Mouse (Mus musculus): ENCODE data around the gene Gm20388.

- no peak for TF ChIP-seq HCFC1 (IDR thresholded peaks at IDR 0.05; ENCODE audit: borderline replicate concordance, insufficient read depth, low read length)
- no peak for TF ChIP-seq MAFK (IDR thresholded peaks at IDR 0.05; ENCODE audit: insufficient read depth, low read depth, low read length)
- no peak for TF ChIP-seq ZNF384 (IDR thresholded peaks at IDR 0.05; ENCODE audit: low read depth, low read length)
- no peak for TF ChIP-seq CHD2 (IDR thresholded peaks at IDR 0.05; ENCODE audit: low read depth, low read length)
These were observed 152.7 kb downstream of the Gm20388 start for GRCm38 (mm10) chr8:120063326-120063725.
